Mouse (Mus musculus): ENCODE results near the gene Ctnnbip1. TPM values are rescaled to one million over a fixed set of nuclear protein-coding genes. Genes with fewer than 3 reads are reported as not detected.

Ctnnbip1 gene
- total and polyA plus RNA-seq, 2 experiments from 2014 or later: 105 to 134 TPM

DNA sequence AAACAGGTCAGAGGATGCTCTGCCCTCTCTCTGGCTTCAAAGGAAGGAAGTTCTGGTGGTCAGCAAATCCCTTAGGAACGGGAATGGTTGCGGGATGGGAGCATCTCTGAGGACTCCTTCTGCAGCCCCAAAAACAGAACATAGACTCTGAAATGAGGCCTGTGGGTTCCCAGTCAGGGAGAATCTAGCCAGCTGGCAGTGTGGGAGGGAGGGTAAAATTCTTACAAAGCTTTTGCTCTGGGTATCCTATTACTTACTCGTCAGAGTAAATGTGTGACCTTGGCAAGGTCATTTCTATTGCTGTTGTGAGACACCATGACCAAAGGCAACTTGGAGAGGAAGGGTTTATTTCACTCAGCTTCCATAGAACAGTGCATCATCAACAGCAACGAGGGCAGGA is 43.4 kb downstream of the Ctnnbip1 start:
- H3K27ac ChIP-seq (ENCODE audit: low read depth, low read length): no peak overlapping the region
- DNase-seq (no peak), ATAC-seq (no peak)
- H3K4me1 ChIP-seq (ENCODE audit: insufficient read depth): peaks cover 19% of the 10 kb centered on the region
- H3K4me2 ChIP-seq (ENCODE audit: low read depth): no peak overlapping the region
- H3K27me3 ChIP-seq (ENCODE audit: insufficient read depth, low read length): no peaks in the 10 kb centered on the region
- H3K9ac ChIP-seq: no peak overlapping the region
- no peak overlapping the region for H3K4me3 ChIP-seq (ENCODE audit: low read depth, low read length)
- WGBS: 84% methylated on average over 4 of the region's 4 CpGs
- no peak for TF ChIP-seq CTCF (IDR thresholded peaks at IDR 0.05; ENCODE audit: low read depth)
- H3K36me3 ChIP-seq (ENCODE audit: insufficient read depth): peaks cover 27% of the 10 kb centered on the region
- no peaks in the 10 kb centered on the region for H3K9me3 ChIP-seq (ENCODE audit: low read length)

DNA sequence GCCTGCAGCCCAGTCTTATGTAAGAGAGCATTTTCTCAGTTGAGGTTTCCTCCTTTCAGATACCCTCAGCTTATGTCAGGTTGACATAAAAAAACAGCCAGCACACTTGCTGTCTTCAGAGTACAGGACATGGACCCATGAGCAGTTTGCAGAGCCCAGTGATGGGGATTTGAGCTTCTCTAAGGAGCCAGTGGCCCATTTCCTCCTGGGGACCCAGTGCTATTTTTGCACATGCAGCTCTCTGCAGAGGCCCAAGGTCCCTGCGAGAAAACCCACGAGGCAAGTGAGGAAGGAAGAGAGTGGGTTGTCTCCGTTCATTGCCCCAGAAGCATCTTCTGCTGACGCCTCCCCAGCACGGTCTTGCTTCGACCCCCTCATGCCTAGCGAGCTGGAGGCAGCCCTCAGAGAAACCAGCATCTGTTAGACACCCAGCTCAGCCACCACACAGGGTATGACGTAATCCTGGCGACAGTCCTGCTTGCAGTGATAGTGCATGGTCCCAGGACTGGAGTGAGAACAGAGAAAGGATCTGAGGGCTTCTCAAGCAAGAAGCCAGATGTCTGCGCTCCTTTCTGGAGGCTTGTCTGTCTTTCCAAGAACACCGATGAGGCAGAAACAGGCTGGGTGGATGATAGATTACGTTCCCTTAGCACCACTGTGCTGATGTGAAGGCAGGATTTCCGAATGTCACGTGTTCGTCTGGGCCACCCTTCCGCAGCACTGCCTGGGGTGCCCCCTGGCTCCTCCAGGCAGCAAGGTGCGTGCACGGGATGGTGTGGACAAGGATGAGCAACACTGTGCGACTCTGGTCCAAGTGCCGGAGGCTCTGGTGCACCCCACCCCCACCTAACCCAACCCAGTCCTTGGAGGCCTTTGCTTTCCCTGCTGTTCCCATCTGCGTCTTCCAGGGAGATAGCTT is 44.2 kb downstream of the Ctnnbip1 start:
- no peak for TF ChIP-seq CTCF (IDR thresholded peaks at IDR 0.05; ENCODE audit: low read depth)
- no peak overlapping the region for H3K4me3 ChIP-seq (ENCODE audit: low read depth, low read length)
- no peaks in the 10 kb centered on the region for H3K27me3 ChIP-seq (ENCODE audit: insufficient read depth, low read length)
- no peaks in the 10 kb centered on the region for H3K9me3 ChIP-seq (ENCODE audit: low read length)
- H3K9ac ChIP-seq: peak overlapping the region; percentile 43
- peaks cover 19% of the 10 kb centered on the region for H3K4me1 ChIP-seq (ENCODE audit: insufficient read depth)
- peak overlapping the region; percentile 90 for H3K27ac ChIP-seq (ENCODE audit: low read depth, low read length)
- 30% methylated on average over 21 of the region's 21 CpGs for WGBS
- ATAC-seq (peak; percentile 81), DNase-seq (peak; percentile 82)
- peak overlapping the region; percentile 27; the same call in 1 of the 2 replicates for H3K4me2 ChIP-seq (ENCODE audit: low read depth)
- peaks cover 25% of the 10 kb centered on the region for H3K36me3 ChIP-seq (ENCODE audit: insufficient read depth)

DNA sequence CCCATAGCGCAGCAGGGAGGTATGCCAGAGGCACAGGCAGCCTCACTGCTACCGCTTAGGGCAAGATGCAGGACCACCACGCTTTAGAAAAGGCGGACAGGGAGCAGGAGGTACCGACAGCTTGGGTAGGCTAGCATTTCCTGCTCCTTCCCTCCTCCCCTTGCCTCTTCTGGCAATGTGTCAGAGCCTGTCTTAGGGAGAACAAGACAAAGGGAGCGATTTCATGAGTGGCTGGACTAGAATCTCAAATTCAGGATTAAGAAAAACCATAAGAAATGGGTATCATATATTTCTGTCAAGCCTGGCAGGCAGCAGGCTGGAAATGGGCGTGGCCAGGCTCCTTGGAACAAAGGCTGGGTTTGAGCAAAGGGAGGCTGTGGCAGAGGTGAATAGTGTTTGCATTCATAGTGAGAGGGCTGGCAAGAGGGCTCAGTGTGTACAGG is 44.9 kb downstream of the Ctnnbip1 start:
- no peaks in the 10 kb centered on the region for H3K27me3 ChIP-seq (ENCODE audit: insufficient read depth, low read length)
- peak; percentile 75 for ATAC-seq
- H3K9me3 ChIP-seq (ENCODE audit: low read length): no peaks in the 10 kb centered on the region
- peak overlapping the region; percentile 90 for H3K27ac ChIP-seq (ENCODE audit: low read depth, low read length)
- H3K4me1 ChIP-seq (ENCODE audit: insufficient read depth): peaks cover 19% of the 10 kb centered on the region
- 14% methylated on average over 7 of the region's 7 CpGs for WGBS
- no peak for TF ChIP-seq CTCF (IDR thresholded peaks at IDR 0.05; ENCODE audit: low read depth)
- H3K4me3 ChIP-seq (ENCODE audit: low read depth, low read length): no peak overlapping the region
- H3K4me2 ChIP-seq (ENCODE audit: low read depth): peak overlapping the region; percentile 27; the same call in 1 of the 2 replicates
- DNase-seq: no peak
- H3K9ac ChIP-seq: peak overlapping the region; percentile 43
- peaks cover 20% of the 10 kb centered on the region for H3K36me3 ChIP-seq (ENCODE audit: insufficient read depth)

DNA sequence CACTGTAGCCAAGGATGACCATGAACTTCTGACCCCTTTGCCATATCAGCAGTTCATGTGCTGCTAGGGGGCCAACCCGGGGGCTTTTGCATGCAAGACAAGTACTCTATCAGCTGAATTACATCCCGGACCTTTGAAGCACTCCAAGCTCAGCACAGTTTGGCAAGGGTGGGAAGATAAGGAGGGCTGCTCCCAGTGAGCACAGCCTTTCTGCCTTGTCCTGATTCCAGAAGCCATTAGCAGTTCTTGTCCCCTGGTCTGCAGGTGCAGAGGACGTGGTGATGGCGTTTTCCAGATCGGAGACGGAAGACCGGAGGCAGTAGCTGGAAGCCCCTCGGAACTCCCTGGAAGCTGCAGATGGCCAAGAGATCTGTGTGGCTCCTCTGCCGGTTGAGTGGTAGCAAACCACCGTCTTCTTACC is 45.9 kb downstream of the Ctnnbip1 start:
- 87% methylated on average over 10 of the region's 10 CpGs for WGBS
- Histone ChIP-seq H3K4me3 (ENCODE audit: low read depth, low read length) (no peak overlapping the region), H3K4me2 (ENCODE audit: low read depth) (no peak overlapping the region)

DNA sequence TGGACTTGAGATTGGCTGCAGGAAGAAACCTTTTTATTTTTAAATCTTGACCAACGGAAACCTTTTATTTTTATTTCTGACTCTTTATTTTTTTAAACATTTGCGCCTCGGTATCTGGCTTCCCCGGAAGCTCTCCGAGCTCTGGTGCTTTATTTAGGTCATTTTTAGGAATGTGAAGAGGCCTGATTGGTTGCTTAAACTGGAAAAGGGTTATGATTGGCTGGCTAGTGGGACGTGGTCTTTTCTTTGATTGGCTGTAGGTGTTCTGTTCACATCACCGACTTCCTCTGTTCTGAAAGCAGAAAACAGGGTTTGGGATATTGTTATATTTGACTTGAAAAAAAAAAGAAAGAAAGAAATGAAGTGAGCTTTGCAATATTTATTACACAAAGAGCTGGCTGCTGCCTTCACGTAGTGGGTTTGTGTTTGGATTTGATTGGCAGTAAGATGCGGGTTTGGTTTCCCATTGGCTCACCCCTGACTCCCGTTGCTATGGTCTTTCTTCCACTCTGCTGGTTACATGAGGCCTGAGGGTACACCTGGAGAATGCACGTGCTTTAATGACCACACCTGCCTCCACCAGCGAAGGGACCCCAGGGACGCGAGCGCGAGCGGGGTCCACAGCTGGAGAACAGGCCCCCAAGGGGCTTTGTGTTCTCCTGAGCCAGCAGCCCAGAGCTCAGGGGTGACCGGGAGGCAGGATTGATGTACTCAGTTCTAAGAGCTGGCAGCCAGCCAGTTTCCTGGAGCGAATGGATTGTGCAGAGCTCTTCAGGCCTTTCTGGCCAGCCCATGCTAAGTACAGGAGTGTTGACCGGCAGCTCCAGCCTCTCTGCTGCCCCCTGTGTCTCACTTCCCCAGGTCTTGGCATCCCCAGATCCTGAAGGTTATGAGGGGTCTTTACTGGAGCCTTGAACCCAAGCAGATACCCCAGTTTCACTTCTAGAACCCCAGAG is 46.7 kb downstream of the Ctnnbip1 start:
- TF ChIP-seq CTCF (IDR thresholded peaks at IDR 0.05; ENCODE audit: low read depth): peak; percentile 45
- Histone ChIP-seq H3K4me1 (ENCODE audit: insufficient read depth) (peaks cover 19% of the 10 kb centered on the region), H3K9ac (no peak overlapping the region), H3K4me3 (ENCODE audit: low read depth, low read length) (no peak overlapping the region), H3K27ac (ENCODE audit: low read depth, low read length) (peak overlapping the region; percentile 62), H3K36me3 (ENCODE audit: insufficient read depth) (peaks cover 13% of the 10 kb centered on the region), H3K27me3 (ENCODE audit: insufficient read depth, low read length) (no peaks in the 10 kb centered on the region), H3K4me2 (ENCODE audit: low read depth) (peak overlapping the region; percentile 28), H3K9me3 (ENCODE audit: low read length) (no peaks in the 10 kb centered on the region)
- DNase-seq: peak; percentile 71
- ATAC-seq: peak; percentile 39
- 42% methylated on average over 20 of the region's 20 CpGs for WGBS

More for the DNA sequence above, 45.9 kb downstream of the Ctnnbip1 start:
- no peak for DNase-seq
- no peak overlapping the region for H3K9ac ChIP-seq
- no peak for TF ChIP-seq CTCF (IDR thresholded peaks at IDR 0.05; ENCODE audit: low read depth)
- ATAC-seq: no peak
- peaks cover 17% of the 10 kb centered on the region for H3K36me3 ChIP-seq (ENCODE audit: insufficient read depth)
- no peaks in the 10 kb centered on the region for H3K9me3 ChIP-seq (ENCODE audit: low read length)
- H3K4me1 ChIP-seq (ENCODE audit: insufficient read depth): peaks cover 19% of the 10 kb centered on the region
- no peaks in the 10 kb centered on the region for H3K27me3 ChIP-seq (ENCODE audit: insufficient read depth, low read length)
- H3K27ac ChIP-seq (ENCODE audit: low read depth, low read length): 0 out of 2 replicates have a peak overlapping the region, but pooled peaks have one; percentile 62

DNA sequence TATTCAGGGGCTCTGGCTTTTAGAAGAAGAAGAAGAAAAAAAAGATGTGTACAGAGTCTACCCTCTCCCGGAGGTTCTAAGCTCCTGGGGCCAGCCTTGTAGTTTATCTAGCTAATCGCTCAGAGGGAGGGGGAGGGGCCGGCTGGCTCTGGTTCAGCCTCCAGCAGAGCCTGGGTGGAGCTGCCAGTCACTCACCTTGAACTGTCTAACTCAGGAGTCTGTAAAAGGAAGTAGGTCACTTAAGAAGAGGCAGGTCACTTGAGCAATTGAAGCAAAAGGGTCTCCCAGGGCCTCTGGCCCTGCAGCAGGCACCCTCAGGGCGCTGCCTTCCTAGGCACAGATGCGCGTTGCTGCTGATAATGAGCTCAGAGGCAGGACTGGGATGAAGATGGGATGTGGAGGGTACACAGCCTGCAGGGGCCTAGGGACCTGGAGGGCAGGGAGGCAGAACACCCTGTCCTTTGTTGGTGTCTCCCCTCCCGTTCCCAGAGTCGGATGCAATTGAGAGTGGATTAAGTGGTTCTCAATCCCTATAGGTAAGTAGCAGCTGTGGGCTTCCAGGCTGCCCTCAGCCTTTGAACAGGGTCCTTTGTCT is 49.5 kb downstream of the Ctnnbip1 start:
- no peak for TF ChIP-seq CTCF (IDR thresholded peaks at IDR 0.05; ENCODE audit: low read depth)
- Histone ChIP-seq H3K4me3 (ENCODE audit: low read depth, low read length) (no peak overlapping the region), H3K27me3 (ENCODE audit: insufficient read depth, low read length) (no peaks in the 10 kb centered on the region), H3K27ac (ENCODE audit: low read depth, low read length) (no peak overlapping the region), H3K9ac (no peak overlapping the region), H3K4me1 (ENCODE audit: insufficient read depth) (peaks cover 9% of the 10 kb centered on the region; the same call in 1 of the 2 replicates), H3K4me2 (ENCODE audit: low read depth) (no peak overlapping the region), H3K9me3 (ENCODE audit: low read length) (no peaks in the 10 kb centered on the region), H3K36me3 (ENCODE audit: insufficient read depth) (peaks cover 6% of the 10 kb centered on the region; the same call in 1 of the 2 replicates)
- DNase-seq (no peak), ATAC-seq (no peak)
- 16% methylated on average over 8 of the region's 8 CpGs for WGBS
